Mouse (Mus musculus) stomach, embryonic 15.5 days (tissue): ENCODE measurements at regions not wholly inside any gene's neighbourhood (a gene's known extent, or its start where the extent isn't known, plus 50 kb on each side); places are given as distances from the start of the nearest gene placed in this dataset.

Experiments used
- ATAC-seq: fragments of 200-750 bp; cut with Nextera tagmentation; 2 replicates; pipeline ENCODE4 v1.8.0; 2017; ENCODE audit warnings: low read depth, moderate number of reproducible peaks, moderate TSS enrichment; ENCODE audit not compliant: insufficient read depth, low FRiP score
- H3K27ac ChIP-seq: fragments of 300-500 bp; sonication (generic); 2 replicates; pipeline ENCODE4 v1.5.1; 2015; ENCODE audit warnings: mild to moderate bottlenecking, inconsistent platforms
- H3K27me3 ChIP-seq: fragments of 300-500 bp; sonication (generic); replicated peaks from 2 replicates; pipeline ENCODE4 v1.6.1; 2015; ENCODE audit warnings: inconsistent platforms
- H3K36me3 ChIP-seq: fragments of 300-500 bp; sonication (generic); 2 replicates; pipeline ENCODE4 v1.6.1; 2015; ENCODE audit warnings: inconsistent platforms
- H3K4me1 ChIP-seq: fragments of 300-500 bp; sonication (generic); 2 replicates; pipeline ENCODE4 v1.6.1; 2015; ENCODE audit warnings: inconsistent platforms
- H3K4me2 ChIP-seq: fragments of 300-500 bp; sonication (generic); 2 replicates; pipeline ENCODE4 v1.6.1; 2015; ENCODE audit warnings: mild to moderate bottlenecking, inconsistent platforms
- H3K4me3 ChIP-seq: fragments of 300-500 bp; sonication (generic); replicated peaks from 2 replicates; pipeline ENCODE4 v1.5.1; 2015; ENCODE audit warnings: inconsistent platforms
- H3K9ac ChIP-seq: fragments of 300-500 bp; sonication (generic); 2 replicates; pipeline ENCODE4 v1.6.1; 2015; ENCODE audit warnings: inconsistent platforms
- H3K9me3 ChIP-seq: fragments of 300-500 bp; sonication (generic); 2 replicates; pipeline ENCODE4 v1.6.1; 2016; ENCODE audit warnings: inconsistent platforms
- WGBS: fragments of 180-500 bp; shearing (Covaris S2); methylation state at CpG from one replicate; pipeline ENCODE4 v1.1.7; 2015; 5-methylcytosine and 5-hydroxymethylcytosine counted together

- no peaks in the 10 kb centered on the region for H3K27me3 ChIP-seq
- no peak for ATAC-seq
- WGBS, result 64% methylated on average over 4 of the region's 4 CpGs
These were observed 158.0 kb upstream of the Sstr4 start for GRCm38 (mm10) chr2:148237121-148237520.

GRCm38 (mm10) chr2:148239046-148239445, 156.1 kb upstream of the Sstr4 start:
- H3K27me3 ChIP-seq, result no peaks in the 10 kb centered on the region
- H3K9ac ChIP-seq, result no peak overlapping the region
- ATAC-seq, result no peak
- H3K4me2 ChIP-seq, result no peak overlapping the region
- H3K9me3 ChIP-seq, result no peaks in the 10 kb centered on the region
- H3K4me1 ChIP-seq, result no peaks in the 10 kb centered on the region
- H3K4me3 ChIP-seq, result no peak overlapping the region
- no peak overlapping the region for H3K27ac ChIP-seq
- 36% methylated on average over 3 of the region's 3 CpGs for WGBS
- no peaks in the 10 kb centered on the region for H3K36me3 ChIP-seq

More at GRCm38 (mm10) chr2:148237121-148237520, 158.0 kb upstream of the Sstr4 start:
- Histone ChIP-seq H3K27ac (no peak overlapping the region), H3K4me3 (no peak overlapping the region), H3K4me1 (no peaks in the 10 kb centered on the region), H3K36me3 (no peaks in the 10 kb centered on the region), H3K9ac (no peak overlapping the region), H3K9me3 (no peaks in the 10 kb centered on the region), H3K4me2 (no peak overlapping the region)

GRCm38 (mm10) chr2:148242242-148242641, 152.9 kb upstream of the Sstr4 start:
- no peak for ATAC-seq
- no peak overlapping the region for H3K4me2 ChIP-seq
- 71% methylated on average over 4 of the region's 4 CpGs for WGBS

GRCm38 (mm10) chr2:148245575-148245974, 149.6 kb upstream of the Sstr4 start:
- WGBS, result 78% methylated on average over 2 of the region's 2 CpGs
- Histone ChIP-seq H3K4me1 (no peaks in the 10 kb centered on the region), H3K27ac (no peak overlapping the region), H3K9me3 (no peaks in the 10 kb centered on the region), H3K4me2 (no peak overlapping the region), H3K27me3 (no peaks in the 10 kb centered on the region), H3K9ac (no peak overlapping the region), H3K36me3 (no peaks in the 10 kb centered on the region), H3K4me3 (no peak overlapping the region)
- no peak for ATAC-seq

More at GRCm38 (mm10) chr2:148242242-148242641, 152.9 kb upstream of the Sstr4 start:
- H3K4me3 ChIP-seq, result no peak overlapping the region
- no peaks in the 10 kb centered on the region for H3K27me3 ChIP-seq
- no peak overlapping the region for H3K9ac ChIP-seq
- no peaks in the 10 kb centered on the region for H3K9me3 ChIP-seq
- H3K4me1 ChIP-seq, result no peaks in the 10 kb centered on the region
- no peaks in the 10 kb centered on the region for H3K36me3 ChIP-seq
- no peak overlapping the region for H3K27ac ChIP-seq

GRCm38 (mm10) chr2:148250902-148251301, 144.2 kb upstream of the Sstr4 start:
- Histone ChIP-seq H3K9me3 (no peaks in the 10 kb centered on the region), H3K4me3 (no peak overlapping the region), H3K27me3 (no peaks in the 10 kb centered on the region), H3K27ac (no peak overlapping the region), H3K9ac (no peak overlapping the region), H3K4me1 (no peaks in the 10 kb centered on the region), H3K36me3 (no peaks in the 10 kb centered on the region), H3K4me2 (no peak overlapping the region)
- no peak for ATAC-seq
- 67% methylated on average over 1 of the region's 1 CpGs for WGBS

GRCm38 (mm10) chr2:148255662-148256061, 139.5 kb upstream of the Sstr4 start:
- no peak overlapping the region for H3K9ac ChIP-seq
- no peak for ATAC-seq
- H3K4me1 ChIP-seq, result no peaks in the 10 kb centered on the region
- no peaks in the 10 kb centered on the region for H3K27me3 ChIP-seq
- H3K36me3 ChIP-seq, result no peaks in the 10 kb centered on the region
- H3K4me2 ChIP-seq, result no peak overlapping the region
- no peaks in the 10 kb centered on the region for H3K9me3 ChIP-seq
- no peak overlapping the region for H3K27ac ChIP-seq
- H3K4me3 ChIP-seq, result no peak overlapping the region

- no peak overlapping the region for H3K27ac ChIP-seq
- no peaks in the 10 kb centered on the region for H3K36me3 ChIP-seq
- WGBS, result 72% methylated on average over 3 of the region's 3 CpGs
- no peak for ATAC-seq
- no peak overlapping the region for H3K4me2 ChIP-seq
- H3K9me3 ChIP-seq, result no peaks in the 10 kb centered on the region
- H3K4me1 ChIP-seq, result no peaks in the 10 kb centered on the region
- H3K4me3 ChIP-seq, result no peak overlapping the region
- no peak overlapping the region for H3K9ac ChIP-seq
- H3K27me3 ChIP-seq, result no peaks in the 10 kb centered on the region
These were observed 130.9 kb upstream of the Sstr4 start for GRCm38 (mm10) chr2:148264111-148264730.

- no peak overlapping the region for H3K4me2 ChIP-seq
- no peaks in the 10 kb centered on the region for H3K9me3 ChIP-seq
- H3K4me1 ChIP-seq, result no peaks in the 10 kb centered on the region
- H3K27ac ChIP-seq, result no peak overlapping the region
- no peak for ATAC-seq
- WGBS, result 85% methylated on average over 3 of the region's 3 CpGs
- H3K27me3 ChIP-seq, result no peaks in the 10 kb centered on the region
- H3K4me3 ChIP-seq, result no peak overlapping the region
- no peak overlapping the region for H3K9ac ChIP-seq
- H3K36me3 ChIP-seq, result no peaks in the 10 kb centered on the region
These were observed 115.9 kb upstream of the Sstr4 start for GRCm38 (mm10) chr2:148279200-148279599.

GRCm38 (mm10) chr2:148290326-148290725, 104.8 kb upstream of the Sstr4 start:
- no peak overlapping the region for H3K4me3 ChIP-seq
- ATAC-seq, result no peak

GRCm38 (mm10) chr2:148292442-148292841, 102.7 kb upstream of the Sstr4 start:
- Histone ChIP-seq H3K9me3 (no peaks in the 10 kb centered on the region), H3K27me3 (no peaks in the 10 kb centered on the region), H3K27ac (no peak overlapping the region), H3K4me2 (no peak overlapping the region), H3K9ac (no peak overlapping the region), H3K36me3 (no peaks in the 10 kb centered on the region), H3K4me1 (peaks cover 2% of the 10 kb centered on the region; the same call in 1 of the 2 replicates), H3K4me3 (no peak overlapping the region)
- whole genome bisulfite sequencing, result 79% methylated on average over 5 of the region's 5 CpGs
- no peak for ATAC-seq

More at GRCm38 (mm10) chr2:148290326-148290725, 104.8 kb upstream of the Sstr4 start:
- 51% methylated on average over 3 of the region's 3 CpGs for WGBS
- Histone ChIP-seq H3K27me3 (no peaks in the 10 kb centered on the region), H3K36me3 (no peaks in the 10 kb centered on the region), H3K9me3 (no peaks in the 10 kb centered on the region), H3K4me2 (no peak overlapping the region), H3K4me1 (no peaks in the 10 kb centered on the region), H3K27ac (no peak overlapping the region), H3K9ac (no peak overlapping the region)

- WGBS, result 32% methylated on average over 2 of the region's 2 CpGs
These were observed 102.2 kb upstream of the Sstr4 start for GRCm38 (mm10) chr2:148292895-148293294.

GRCm38 (mm10) chr2:148300879-148301278, 94.3 kb upstream of the Sstr4 start:
- H3K9me3 ChIP-seq, result no peaks in the 10 kb centered on the region
- H3K27ac ChIP-seq, result no peak overlapping the region
- H3K9ac ChIP-seq, result no peak overlapping the region
- H3K27me3 ChIP-seq, result no peaks in the 10 kb centered on the region
- no peak for ATAC-seq
- WGBS, result 29% methylated on average over 2 of the region's 2 CpGs
- peaks cover under 1% of the 10 kb centered on the region; the same call in 1 of the 2 replicates for H3K4me1 ChIP-seq
- H3K4me3 ChIP-seq, result no peak overlapping the region
- H3K36me3 ChIP-seq, result no peaks in the 10 kb centered on the region
- H3K4me2 ChIP-seq, result no peak overlapping the region

More at GRCm38 (mm10) chr2:148292895-148293294, 102.2 kb upstream of the Sstr4 start:
- Histone ChIP-seq H3K4me2 (no peak overlapping the region), H3K27ac (no peak overlapping the region), H3K4me3 (no peak overlapping the region), H3K4me1 (peaks cover 2% of the 10 kb centered on the region; the same call in 1 of the 2 replicates), H3K9me3 (no peaks in the 10 kb centered on the region), H3K36me3 (no peaks in the 10 kb centered on the region), H3K9ac (no peak overlapping the region), H3K27me3 (no peaks in the 10 kb centered on the region)
- no peak for ATAC-seq

- no peaks in the 10 kb centered on the region for H3K9me3 ChIP-seq
- no peak overlapping the region for H3K4me2 ChIP-seq
- WGBS, result 77% methylated on average over 2 of the region's 2 CpGs
- ATAC-seq, result no peak
- no peak overlapping the region for H3K27ac ChIP-seq
- no peak overlapping the region for H3K4me3 ChIP-seq
- no peaks in the 10 kb centered on the region for H3K27me3 ChIP-seq
- no peak overlapping the region for H3K9ac ChIP-seq
- H3K4me1 ChIP-seq, result no peaks in the 10 kb centered on the region
- no peaks in the 10 kb centered on the region for H3K36me3 ChIP-seq
These were observed 82.9 kb upstream of the Sstr4 start for GRCm38 (mm10) chr2:148312255-148312654.
